Mouse (Mus musculus): Measurements from ENCODE around the gene Gzf1. TPM values are rescaled to one million over a fixed set of nuclear protein-coding genes. Genes with fewer than 3 reads are reported as not detected.

Gzf1 gene
- total RNA-seq, 2 experiments from 2014 or later = 17.4 to 18.1 TPM

- DNase-seq = no peak
- intact Hi-C loops (cut with DNase I) = no loop called here
Measured at GRCm38 (mm10) chr2:148690781-148691180, 10.0 kb downstream of the Gzf1 start.

- no peak for DNase-seq
- intact Hi-C loops (cut with DNase I) = no loop called here
Measured at GRCm38 (mm10) chr2:148698571-148698970, 17.7 kb downstream of the Gzf1 start.

- intact Hi-C loops (cut with DNase I) = no loop called here
- no peak for DNase-seq
Measured at GRCm38 (mm10) chr2:148706409-148707201, 25.8 kb downstream of the Gzf1 start.

- no peak for DNase-seq
- intact Hi-C loops (cut with DNase I) = no loop called here
Measured at GRCm38 (mm10) chr2:148707202-148707530, 26.3 kb downstream of the Gzf1 start.

- no peak for DNase-seq
- intact Hi-C loops (cut with DNase I) = no loop called here
Measured at GRCm38 (mm10) chr2:148712326-148712725, 31.5 kb downstream of the Gzf1 start.

- intact Hi-C loops (cut with DNase I) = no loop called here
- no peak for DNase-seq
Measured at GRCm38 (mm10) chr2:148717072-148717471, 36.2 kb downstream of the Gzf1 start.

- intact Hi-C loops (cut with DNase I) = no loop called here
- DNase-seq = no peak
Measured at GRCm38 (mm10) chr2:148719271-148719995, 38.6 kb downstream of the Gzf1 start.

GRCm38 (mm10) chr2:148731614-148732326 is 50.9 kb downstream of the Gzf1 start:
- DNase-seq = peak; percentile 30 to 31
- intact Hi-C loops (cut with DNase I) = no loop called here

GRCm38 (mm10) chr2:148732327-148733000 is 51.6 kb downstream of the Gzf1 start, which contains the start of gene Napb:
Gene Napb (minus strand): TSS chr2:148732467.
- intact Hi-C loops (cut with DNase I) = no loop called here
- DNase-seq = peak; percentile 85 to 90

Other genes with a start within 250 kb of the Gzf1 start
- 10 to 100 TPM; 16.7 to 20.5 TPM for gene Cd93, start 237.5 kb upstream of the Gzf1 start, total RNA-seq (2021)
- 1 to 10 TPM; 5.9 to 6.2 TPM for gene Nxt1, start 8.4 kb upstream of the Gzf1 start, total RNA-seq (2021)
- gene Napb, start 51.4 kb downstream of the Gzf1 start, total RNA-seq (2021) = 1 to 10 TPM; 4.0 to 5.5 TPM
- not detected for gene Cstl1, start 69.3 kb downstream of the Gzf1 start, total RNA-seq (2021)
- gene Cst11, start 90.5 kb downstream of the Gzf1 start, total RNA-seq (2021) = not detected
- gene 8030411F24Rik, start 101.0 kb downstream of the Gzf1 start, total RNA-seq (2021) = not detected
- gene Cst12, start 108.3 kb downstream of the Gzf1 start, total RNA-seq (2021) = not detected
- not detected for gene Cst8, start 117.8 kb downstream of the Gzf1 start, total RNA-seq (2021)
- gene Cst13, start 139.1 kb downstream of the Gzf1 start, total RNA-seq (2021) = not detected
- gene Cst9, start 154.1 kb downstream of the Gzf1 start, total RNA-seq (2021) = not detected
- 1 to 10 TPM in 1 of 2 experiments, under 1 TPM in 1; 0.66 to 1.5 TPM for gene 9230104L09Rik, start 184.0 kb downstream of the Gzf1 start, total RNA-seq (2021)
- gene Cst3, start 194.7 kb downstream of the Gzf1 start, total RNA-seq (2021) = 100 to 1,000 TPM; 479 to 583 TPM

Measured in gastrocnemius, postnatal 36 days (tissue).